Mouse (Mus musculus): ENCODE data around the gene Igfn1. TPM values are rescaled to one million over a fixed set of nuclear protein-coding genes. Genes with fewer than 3 reads are reported as not detected.

Igfn1 gene
- polyA plus RNA-seq, 1 experiment, result 0.81 TPM

DNA sequence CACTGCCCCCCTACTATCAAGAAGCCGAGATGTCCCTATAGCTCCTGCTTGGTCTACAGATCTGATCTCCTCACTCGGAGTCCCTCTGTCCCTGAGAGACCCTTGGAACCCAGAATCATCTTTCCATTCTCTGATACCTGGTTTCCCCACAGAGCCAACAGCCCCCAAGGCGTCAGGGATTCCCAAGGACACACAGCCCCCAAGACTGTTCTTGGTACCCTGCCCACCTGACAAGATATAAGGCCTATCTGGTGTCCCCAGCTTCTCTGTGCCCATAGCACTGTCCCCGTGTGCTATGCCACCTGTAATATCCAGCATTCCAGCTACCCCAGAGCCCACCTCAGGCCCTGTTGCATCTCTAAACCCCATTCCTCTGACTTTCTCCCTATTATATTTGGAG is 38.4 kb downstream of the Igfn1 start:
- H3K4me1 ChIP-seq (replicated peaks; ENCODE audit: control insufficient read depth, insufficient read depth, low read length), result no peaks in the 10 kb centered on the region
- TF ChIP-seq CTCF (IDR thresholded peaks at IDR 0.05; ENCODE audit: borderline replicate concordance, control insufficient read depth, extremely low read depth, insufficient read depth, low read length, poor library complexity), result no peak
- no peak for TF ChIP-seq POLR2A (IDR thresholded peaks at IDR 0.05; ENCODE audit: control insufficient read depth, extremely low read depth, insufficient read depth, low read length, poor library complexity)
- DNase-seq, result no peak
- H3K4me3 ChIP-seq (ENCODE audit: control insufficient read depth, insufficient read depth, low read length), result no peak overlapping the region
- H3K36me3 ChIP-seq (ENCODE audit: control insufficient read depth, insufficient read depth, low read length), result no peaks in the 10 kb centered on the region
- H3K27ac ChIP-seq (ENCODE audit: control insufficient read depth, insufficient read depth, low read length), result no peak overlapping the region
- H3K27me3 ChIP-seq (ENCODE audit: control insufficient read depth, insufficient read depth, low read length), result no peaks in the 10 kb centered on the region
- 82% methylated on average over 4 of the region's 4 CpGs for WGBS

DNA sequence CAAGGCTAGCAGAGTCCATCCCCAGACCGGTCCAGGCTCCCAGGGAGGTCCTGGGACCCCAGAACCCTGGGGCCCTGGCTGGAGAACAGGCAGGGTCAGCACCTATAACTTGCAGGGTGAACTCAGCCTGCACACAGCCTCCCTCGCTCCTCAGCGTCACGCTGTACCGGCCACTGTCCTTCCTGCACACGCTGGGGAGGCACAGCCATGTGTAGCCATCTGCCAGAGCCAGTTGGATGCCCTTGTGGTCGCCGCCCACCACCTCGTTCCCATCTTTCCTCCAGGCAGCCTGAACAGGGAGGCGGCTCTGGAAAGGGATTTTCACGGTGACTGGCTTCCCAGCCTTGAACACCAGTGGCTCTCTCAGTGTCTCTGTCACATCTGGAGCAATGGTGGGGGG is 41.6 kb downstream of the Igfn1 start:
- WGBS, result 85% methylated on average over 11 of the region's 11 CpGs
- Histone ChIP-seq H3K36me3 (ENCODE audit: control insufficient read depth, insufficient read depth, low read length) (no peaks in the 10 kb centered on the region), H3K4me3 (ENCODE audit: control insufficient read depth, insufficient read depth, low read length) (no peak overlapping the region), H3K27me3 (ENCODE audit: control insufficient read depth, insufficient read depth, low read length) (no peaks in the 10 kb centered on the region), H3K4me1 (replicated peaks; ENCODE audit: control insufficient read depth, insufficient read depth, low read length) (no peaks in the 10 kb centered on the region), H3K27ac (ENCODE audit: control insufficient read depth, insufficient read depth, low read length) (no peak overlapping the region)
- DNase-seq, result no peak
- TF ChIP-seq CTCF (IDR thresholded peaks at IDR 0.05; ENCODE audit: borderline replicate concordance, control insufficient read depth, extremely low read depth, insufficient read depth, low read length, poor library complexity), result no peak
- TF ChIP-seq POLR2A (IDR thresholded peaks at IDR 0.05; ENCODE audit: control insufficient read depth, extremely low read depth, insufficient read depth, low read length, poor library complexity), result no peak

DNA sequence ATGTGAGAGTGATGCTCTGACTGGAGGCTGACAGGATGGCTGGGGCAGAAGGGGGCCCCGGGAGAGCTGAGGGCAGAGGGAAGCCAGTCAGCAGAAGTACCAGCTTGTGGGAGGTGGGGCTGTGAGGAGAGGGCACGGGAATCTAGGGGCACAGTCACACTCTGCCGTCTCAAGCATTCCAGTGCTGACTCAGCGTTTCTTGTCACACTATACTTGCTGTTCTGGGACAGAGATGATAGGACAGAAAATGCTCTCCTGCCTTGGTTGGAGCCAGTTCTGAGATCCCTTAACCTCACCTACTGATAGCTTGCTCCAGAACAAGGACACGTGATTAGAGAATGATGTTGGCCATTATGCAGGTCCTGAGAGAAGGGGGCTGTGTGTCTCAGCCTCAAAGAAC is 43.0 kb downstream of the Igfn1 start:
- Histone ChIP-seq H3K4me3 (ENCODE audit: control insufficient read depth, insufficient read depth, low read length) (no peak overlapping the region), H3K27me3 (ENCODE audit: control insufficient read depth, insufficient read depth, low read length) (no peaks in the 10 kb centered on the region), H3K4me1 (replicated peaks; ENCODE audit: control insufficient read depth, insufficient read depth, low read length) (no peaks in the 10 kb centered on the region), H3K36me3 (ENCODE audit: control insufficient read depth, insufficient read depth, low read length) (no peaks in the 10 kb centered on the region), H3K27ac (ENCODE audit: control insufficient read depth, insufficient read depth, low read length) (no peak overlapping the region)
- DNase-seq, result no peak
- TF ChIP-seq POLR2A (IDR thresholded peaks at IDR 0.05; ENCODE audit: control insufficient read depth, extremely low read depth, insufficient read depth, low read length, poor library complexity), result no peak
- TF ChIP-seq CTCF (IDR thresholded peaks at IDR 0.05; ENCODE audit: borderline replicate concordance, control insufficient read depth, extremely low read depth, insufficient read depth, low read length, poor library complexity), result no peak
- WGBS, result 39% methylated on average over 5 of the region's 5 CpGs

DNA sequence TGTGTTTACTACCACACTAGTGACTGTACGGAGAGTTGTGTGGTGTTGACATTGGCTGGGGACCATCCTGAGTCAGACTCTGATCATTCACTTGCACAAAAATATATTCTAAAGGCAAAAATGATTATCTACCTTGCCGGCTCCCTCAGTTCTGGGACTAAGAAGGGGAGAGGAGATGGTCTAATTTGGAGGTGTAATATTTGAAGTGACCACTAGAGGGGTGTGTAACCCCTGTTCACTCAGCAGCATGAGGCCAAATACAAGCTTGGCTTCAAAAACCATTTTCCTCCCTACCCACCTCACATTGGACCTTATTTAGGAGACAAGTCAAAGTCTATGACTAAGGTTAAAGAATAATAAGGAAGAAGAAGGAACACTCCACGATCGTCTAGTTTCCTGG is 47.7 kb downstream of the Igfn1 start:
- Histone ChIP-seq H3K4me3 (ENCODE audit: control insufficient read depth, insufficient read depth, low read length) (no peak overlapping the region), H3K27me3 (ENCODE audit: control insufficient read depth, insufficient read depth, low read length) (no peaks in the 10 kb centered on the region), H3K27ac (ENCODE audit: control insufficient read depth, insufficient read depth, low read length) (no peak overlapping the region), H3K36me3 (ENCODE audit: control insufficient read depth, insufficient read depth, low read length) (no peaks in the 10 kb centered on the region), H3K4me1 (replicated peaks; ENCODE audit: control insufficient read depth, insufficient read depth, low read length) (no peaks in the 10 kb centered on the region)
- WGBS, result 45% methylated on average over 4 of the region's 4 CpGs
- TF ChIP-seq CTCF (IDR thresholded peaks at IDR 0.05; ENCODE audit: borderline replicate concordance, control insufficient read depth, extremely low read depth, insufficient read depth, low read length, poor library complexity), result no peak
- TF ChIP-seq POLR2A (IDR thresholded peaks at IDR 0.05; ENCODE audit: control insufficient read depth, extremely low read depth, insufficient read depth, low read length, poor library complexity), result no peak
- DNase-seq, result no peak

DNA sequence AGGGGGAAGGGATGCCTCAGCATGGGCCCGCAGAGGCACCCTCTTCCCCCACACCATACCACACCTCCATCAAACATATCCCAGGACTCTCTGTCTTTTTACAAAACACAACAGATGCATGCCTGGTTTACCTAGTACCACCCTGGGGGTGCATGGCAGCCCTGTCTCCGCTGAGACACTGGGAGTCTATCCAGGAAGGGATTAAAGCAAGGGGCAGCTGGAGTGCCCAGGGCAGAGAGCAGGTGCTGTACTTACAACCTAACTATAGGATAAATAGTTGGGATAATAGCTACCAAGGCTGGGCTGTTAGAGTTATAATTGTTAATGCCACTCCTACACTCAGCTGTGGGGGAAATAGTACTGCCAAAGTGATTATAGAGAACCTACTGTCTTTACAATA is 57.3 kb downstream of the Igfn1 start:
- DNase-seq, result no peak
- 94% methylated on average over 2 of the region's 2 CpGs for WGBS
- Histone ChIP-seq H3K36me3 (ENCODE audit: control insufficient read depth, insufficient read depth, low read length) (no peaks in the 10 kb centered on the region), H3K4me3 (ENCODE audit: control insufficient read depth, insufficient read depth, low read length) (no peak overlapping the region), H3K4me1 (replicated peaks; ENCODE audit: control insufficient read depth, insufficient read depth, low read length) (no peaks in the 10 kb centered on the region; the same call in 1 of the 2 replicates), H3K27me3 (ENCODE audit: control insufficient read depth, insufficient read depth, low read length) (no peaks in the 10 kb centered on the region; the same call in 1 of the 2 replicates), H3K27ac (ENCODE audit: control insufficient read depth, insufficient read depth, low read length) (no peak overlapping the region)
- TF ChIP-seq POLR2A (IDR thresholded peaks at IDR 0.05; ENCODE audit: control insufficient read depth, extremely low read depth, insufficient read depth, low read length, poor library complexity) (no peak), CTCF (IDR thresholded peaks at IDR 0.05; ENCODE audit: borderline replicate concordance, control insufficient read depth, extremely low read depth, insufficient read depth, low read length, poor library complexity) (no peak)

DNA sequence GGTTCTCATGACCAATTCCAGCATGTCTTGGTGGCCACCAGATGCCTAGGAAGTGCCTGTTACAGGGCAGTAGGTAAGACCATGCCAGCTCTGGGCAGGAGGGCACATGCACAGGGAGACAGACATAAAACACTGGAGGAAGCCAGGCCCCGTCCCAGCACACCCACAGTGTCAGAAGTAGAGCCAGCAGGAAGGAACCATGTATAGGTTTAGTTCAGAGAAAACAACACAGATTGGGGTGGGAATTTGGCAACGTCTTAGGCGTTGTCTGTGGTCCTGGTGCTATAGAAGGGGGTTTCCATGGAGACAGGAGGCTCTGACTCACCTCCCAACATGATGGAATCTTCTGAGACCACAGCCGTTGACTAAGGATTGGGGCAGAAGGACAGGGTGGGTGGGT is 59.9 kb downstream of the Igfn1 start:
- 42% methylated on average over 4 of the region's 4 CpGs for WGBS
- no peak for TF ChIP-seq CTCF (IDR thresholded peaks at IDR 0.05; ENCODE audit: borderline replicate concordance, control insufficient read depth, extremely low read depth, insufficient read depth, low read length, poor library complexity)
- no peak for TF ChIP-seq POLR2A (IDR thresholded peaks at IDR 0.05; ENCODE audit: control insufficient read depth, extremely low read depth, insufficient read depth, low read length, poor library complexity)
- DNase-seq, result no peak
- Histone ChIP-seq H3K4me1 (replicated peaks; ENCODE audit: control insufficient read depth, insufficient read depth, low read length) (no peaks in the 10 kb centered on the region; the same call in 1 of the 2 replicates), H3K27me3 (ENCODE audit: control insufficient read depth, insufficient read depth, low read length) (no peaks in the 10 kb centered on the region; the same call in 1 of the 2 replicates), H3K36me3 (ENCODE audit: control insufficient read depth, insufficient read depth, low read length) (no peaks in the 10 kb centered on the region), H3K4me3 (ENCODE audit: control insufficient read depth, insufficient read depth, low read length) (no peak overlapping the region), H3K27ac (ENCODE audit: control insufficient read depth, insufficient read depth, low read length) (no peak overlapping the region)

DNA sequence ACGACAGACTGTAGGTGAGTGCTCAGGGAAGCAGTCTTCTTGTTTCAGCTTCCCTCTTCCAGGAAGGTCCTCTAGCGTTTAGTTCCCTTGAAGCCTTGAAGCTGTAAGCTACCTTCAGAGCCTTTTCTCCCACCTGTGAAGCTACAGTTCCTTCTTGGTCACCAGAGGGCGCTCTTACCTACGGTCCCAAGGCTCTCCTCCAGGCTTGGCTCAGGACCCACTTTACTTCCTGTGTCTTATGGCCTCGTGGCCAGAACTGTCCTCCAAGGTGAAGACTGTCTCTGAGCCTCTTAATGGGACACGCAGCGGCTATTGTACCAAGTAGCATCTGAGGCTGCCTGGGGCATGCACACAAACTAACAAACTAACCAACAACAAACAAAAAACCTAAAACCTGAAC is 60.4 kb downstream of the Igfn1 start:
- Histone ChIP-seq H3K27me3 (ENCODE audit: control insufficient read depth, insufficient read depth, low read length) (no peaks in the 10 kb centered on the region; the same call in 1 of the 2 replicates), H3K4me1 (replicated peaks; ENCODE audit: control insufficient read depth, insufficient read depth, low read length) (no peaks in the 10 kb centered on the region; the same call in 1 of the 2 replicates), H3K27ac (ENCODE audit: control insufficient read depth, insufficient read depth, low read length) (no peak overlapping the region), H3K36me3 (ENCODE audit: control insufficient read depth, insufficient read depth, low read length) (no peaks in the 10 kb centered on the region), H3K4me3 (ENCODE audit: control insufficient read depth, insufficient read depth, low read length) (no peak overlapping the region)
- peak; percentile 67; the same call in 1 of the 2 replicates for TF ChIP-seq CTCF (IDR thresholded peaks at IDR 0.05; ENCODE audit: borderline replicate concordance, control insufficient read depth, extremely low read depth, insufficient read depth, low read length, poor library complexity)
- no peak for TF ChIP-seq POLR2A (IDR thresholded peaks at IDR 0.05; ENCODE audit: control insufficient read depth, extremely low read depth, insufficient read depth, low read length, poor library complexity)
- WGBS, result 15% methylated on average over 7 of the region's 7 CpGs
- peak; percentile 52 for DNase-seq
